Mouse (Mus musculus): ENCODE results near the gene Mbd5.

GRCm38 (mm10) chr2:48949743-48950251 is 489 bp downstream of the Mbd5 start:
- TF ChIP-seq CTCF (IDR thresholded peaks at IDR 0.05; ENCODE audit: low read depth, low read length) (no peak), GATA1 (IDR thresholded peaks at IDR 0.05; ENCODE audit: borderline replicate concordance, low read length) (no peak), POLR2AphosphoS5 (IDR thresholded peaks at IDR 0.05; ENCODE audit: insufficient replicate concordance, low read depth, low read length) (no peak), TAL1 (conservative IDR thresholded peaks at IDR 0.05; ENCODE audit: low read depth, low read length) (no peak)

Data from G1E (cell line).